Mouse (Mus musculus) bone marrow macrophage, adult 2 months (primary cell): ENCODE results near the gene Gm20661. TPM values are rescaled to one million over a fixed set of nuclear protein-coding genes. Genes with fewer than 3 reads are reported as not detected.

ENCODE experiments used
- H3K27ac ChIP-seq: 2 replicates; pipeline ENCODE4 v1.5.1; 2012; ENCODE audit warnings: low read depth, low read length; ENCODE audit not compliant: insufficient read depth
- H3K4me1 ChIP-seq: 2 replicates; pipeline ENCODE4 v1.6.1; 2012; ENCODE audit warnings: low read length; ENCODE audit not compliant: control insufficient read depth, insufficient read depth
- H3K4me3 ChIP-seq: 2 replicates; pipeline ENCODE4 v1.5.1; 2012; ENCODE audit warnings: mild to moderate bottlenecking, low read length, moderate library complexity; ENCODE audit not compliant: insufficient read depth
- CTCF ChIP-seq: IDR thresholded peaks from 2 replicates; pipeline ENCODE4 v1.5.1; 2012; ENCODE audit warnings: low read depth, mild to moderate bottlenecking, low read length, moderate library complexity
- POLR2A ChIP-seq: IDR thresholded peaks from 2 replicates; pipeline ENCODE4 v1.6.1; 2012; ENCODE audit warnings: mild to moderate bottlenecking, low read depth, low read length, borderline replicate concordance
- polyA plus RNA-seq: library from polyadenylated mRNA; stranded (reverse); fragments of >200 nt; gene quantifications from 2 replicates; pipeline ENCODE4 v1.2.4, GENCODE M21; 2012; ENCODE audit not compliant: missing spikeins, insufficient read depth, insufficient read length

The Gm20661 gene
- polyA plus RNA-seq, 1 experiment = 1.3 TPM

DNA sequence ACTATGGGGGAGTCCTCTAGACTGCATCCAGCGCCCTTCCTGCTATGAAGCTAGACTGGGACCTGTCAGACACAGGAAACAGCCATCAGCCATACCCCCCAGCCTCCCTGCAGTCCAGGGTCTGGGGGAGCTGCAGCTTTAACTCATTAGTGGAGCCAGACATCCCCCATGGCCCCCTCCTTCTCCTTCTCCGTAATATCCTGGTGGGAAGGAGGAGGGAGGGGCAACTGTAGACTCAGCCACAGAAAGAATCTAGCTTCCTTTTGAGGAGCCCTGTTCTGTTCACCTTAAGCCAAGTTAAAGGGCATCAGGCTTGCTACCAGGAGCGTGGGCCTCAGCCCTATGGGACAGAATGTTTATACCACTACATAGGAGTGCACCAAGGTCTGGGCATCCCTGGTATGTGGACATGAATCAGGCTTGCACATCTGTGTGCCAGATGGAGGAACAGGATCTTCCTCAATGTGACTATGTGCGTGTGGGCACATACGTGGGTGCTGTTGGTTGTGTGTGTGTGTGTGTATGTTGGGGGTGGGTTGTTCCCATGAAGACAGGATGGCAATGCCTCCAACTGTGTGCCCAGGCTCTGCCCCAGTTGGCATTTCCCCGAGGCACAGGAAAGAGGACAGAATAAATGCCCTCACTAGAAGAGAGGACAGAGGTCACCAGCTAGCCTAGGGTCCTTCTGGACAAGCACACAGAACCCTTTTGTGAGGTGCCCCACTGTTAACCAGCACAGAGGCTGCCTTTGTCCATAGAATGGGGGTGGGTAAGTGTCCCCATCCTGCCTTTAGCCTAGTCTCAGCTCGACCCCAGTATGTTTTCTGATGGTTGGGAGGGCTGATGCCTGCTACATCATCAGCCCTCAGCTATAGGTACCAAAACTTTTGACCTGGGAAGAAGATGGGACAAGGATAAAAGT is 913 bp upstream of the Gm20661 start:
- Histone ChIP-seq H3K4me3 (peak overlapping the region; percentile 5), H3K4me1 (peaks cover 43% of the 10 kb centered on the region), H3K27ac (peak overlapping the region; percentile 89)
- no peak for TF ChIP-seq CTCF
- no peak for TF ChIP-seq POLR2A

- TF ChIP-seq POLR2A = no peak
- no peak for TF ChIP-seq CTCF
- Histone ChIP-seq H3K27ac (peak overlapping the region; percentile 89), H3K4me3 (peak overlapping the region; percentile 86), H3K4me1 (peaks cover 50% of the 10 kb centered on the region)
Observed at GRCm38 (mm10) chr9:107983421-107983890, 598 bp downstream of the Gm20661 start.

GRCm38 (mm10) chr9:107984052-107984753 is 1.3 kb downstream of the Gm20661 start:
- Histone ChIP-seq H3K4me1 (peaks cover 50% of the 10 kb centered on the region), H3K4me3 (peak overlapping the region; percentile 86), H3K27ac (peak overlapping the region; percentile 89)
- TF ChIP-seq CTCF (no peak), POLR2A (no peak)

DNA sequence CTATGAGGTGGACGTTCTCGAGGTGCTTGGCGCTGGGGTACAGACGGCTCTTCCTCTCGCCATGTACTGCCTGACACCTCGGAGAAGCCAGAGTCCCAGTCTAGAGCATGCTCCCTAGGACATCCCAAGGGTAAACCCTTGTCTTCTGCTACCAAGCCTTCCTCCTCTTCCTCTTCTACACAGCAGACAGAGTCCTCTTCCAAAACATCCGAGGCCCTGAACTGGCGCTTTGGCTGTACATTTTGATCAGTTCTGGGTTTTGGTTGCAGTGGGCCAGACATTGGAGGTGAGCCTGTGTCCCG is 1.8 kb downstream of the Gm20661 start:
- TF ChIP-seq CTCF = no peak
- TF ChIP-seq POLR2A = no peak
- Histone ChIP-seq H3K4me3 (peak overlapping the region; percentile 86), H3K27ac (peak overlapping the region; percentile 89), H3K4me1 (peaks cover 47% of the 10 kb centered on the region)

DNA sequence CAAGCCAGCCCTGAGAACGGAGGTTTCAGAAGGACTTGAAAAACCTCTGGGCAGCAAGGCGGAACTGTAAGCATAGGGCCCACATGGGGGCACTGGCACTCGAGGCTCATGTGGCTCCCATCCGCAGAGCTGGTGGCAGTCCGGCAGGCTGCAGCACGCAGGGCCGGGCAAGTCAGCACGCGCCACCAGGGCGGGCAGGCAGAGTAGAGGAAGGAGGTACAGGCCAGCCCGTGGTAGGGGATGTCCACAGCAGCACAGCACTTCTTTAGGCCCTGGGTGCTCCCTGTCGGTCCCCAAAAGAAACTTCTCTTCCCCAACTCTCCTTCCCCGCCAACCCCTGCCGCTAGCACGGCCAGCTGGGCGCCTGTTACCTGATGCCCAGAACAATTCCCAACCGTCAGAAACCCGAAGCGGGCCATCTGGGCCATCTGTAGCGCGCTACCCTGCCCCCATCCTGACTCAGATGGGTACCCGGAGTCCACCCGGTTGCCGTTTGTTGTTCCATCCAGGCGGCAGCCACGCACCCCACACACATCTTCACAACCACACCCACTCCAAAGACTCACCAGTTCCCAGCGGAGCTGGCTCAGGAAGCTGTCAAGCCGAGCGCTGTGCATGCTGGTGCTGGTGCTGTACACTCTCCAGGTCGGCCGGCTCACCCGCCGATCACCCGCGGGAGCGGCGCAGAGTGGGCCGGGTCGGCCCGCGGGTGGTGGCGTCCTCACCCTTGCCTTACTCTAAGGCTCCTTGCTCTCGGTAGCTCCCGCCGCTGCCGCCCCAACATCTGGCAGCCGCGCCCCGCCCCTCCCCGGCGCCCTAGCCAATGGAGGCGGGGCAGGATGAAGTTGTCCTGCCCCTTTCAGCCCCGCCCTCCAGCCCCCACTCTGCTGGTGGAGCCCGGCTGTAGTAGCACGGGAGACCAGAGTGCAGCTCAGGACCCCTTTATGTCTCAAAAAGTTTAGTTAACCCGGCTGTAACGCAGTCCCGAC is 2.6 kb downstream of the Gm20661 start, which contains the start of gene Inka1:
Inka1 (minus strand) TSS at position 749 of the 989 bp plus-strand sequence.
- peaks cover 43% of the 10 kb centered on the region for H3K4me1 ChIP-seq
- peak within 1 kb of the TSS; percentile 89 for H3K27ac ChIP-seq
- H3K4me3 ChIP-seq = peak within 1 kb of the TSS; percentile 86
- TF ChIP-seq POLR2A (no peak), CTCF (no peak)

- H3K4me1 ChIP-seq = peaks cover 35% of the 10 kb centered on the region
- peak overlapping the region; percentile 86 for H3K4me3 ChIP-seq
- no peak overlapping the region for H3K27ac ChIP-seq
- TF ChIP-seq CTCF = peak; percentile 59
- TF ChIP-seq POLR2A = no peak
Observed at GRCm38 (mm10) chr9:107986376-107986775, 3.5 kb downstream of the Gm20661 start.

DNA sequence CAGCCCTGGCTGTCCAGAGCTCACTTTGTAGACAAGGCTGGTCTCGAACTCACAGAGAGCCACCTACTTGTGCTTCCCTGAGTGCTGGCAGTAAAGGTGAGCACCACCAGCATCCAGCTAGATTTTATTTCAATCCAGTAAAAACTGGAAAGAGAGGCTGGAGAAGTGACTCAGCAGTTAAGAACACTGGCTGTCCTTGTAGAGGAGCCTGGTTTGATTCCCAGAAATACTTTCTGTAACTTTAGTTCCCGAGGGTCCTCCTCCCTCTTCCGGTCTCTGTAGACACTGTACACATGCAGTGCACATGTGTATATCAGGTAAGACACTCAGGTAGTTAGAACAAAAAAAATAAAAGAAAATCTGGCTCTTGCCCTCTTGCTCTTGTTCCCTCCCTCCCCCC is 5.1 kb downstream of the Gm20661 start:
- Histone ChIP-seq H3K4me1 (peaks cover 23% of the 10 kb centered on the region), H3K27ac (no peak overlapping the region), H3K4me3 (no peak overlapping the region)
- TF ChIP-seq CTCF (no peak), POLR2A (no peak)

DNA sequence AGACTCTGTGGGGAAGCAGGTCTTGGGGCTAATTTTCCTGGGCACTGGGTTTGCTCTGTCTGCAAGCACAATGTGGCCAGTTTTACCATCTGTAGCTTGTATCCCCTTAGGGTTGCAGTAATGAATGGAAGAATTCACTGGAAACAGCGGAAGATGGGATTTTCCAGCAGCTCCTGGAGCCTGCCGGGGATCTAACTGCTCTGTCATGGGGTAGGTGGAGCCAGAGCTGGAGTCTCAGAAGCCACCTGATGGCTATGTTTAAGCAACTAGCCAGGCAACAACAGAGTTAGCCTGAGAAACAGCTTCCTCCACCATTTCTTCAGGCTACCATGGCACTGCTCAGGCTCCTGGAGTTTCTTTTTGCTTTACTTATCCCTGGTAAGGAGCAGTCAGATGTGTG is 9.3 kb downstream of the Gm20661 start, which contains the start of gene Cdhr4:
Cdhr4 (plus strand) TSS at position 301 of the 400 bp plus-strand sequence.
- TF ChIP-seq CTCF (no peak), POLR2A (no peak)
- Histone ChIP-seq H3K4me1 (peaks cover 21% of the 10 kb centered on the region), H3K4me3 (no peak within 1 kb of the TSS), H3K27ac (no peak within 1 kb of the TSS)

DNA sequence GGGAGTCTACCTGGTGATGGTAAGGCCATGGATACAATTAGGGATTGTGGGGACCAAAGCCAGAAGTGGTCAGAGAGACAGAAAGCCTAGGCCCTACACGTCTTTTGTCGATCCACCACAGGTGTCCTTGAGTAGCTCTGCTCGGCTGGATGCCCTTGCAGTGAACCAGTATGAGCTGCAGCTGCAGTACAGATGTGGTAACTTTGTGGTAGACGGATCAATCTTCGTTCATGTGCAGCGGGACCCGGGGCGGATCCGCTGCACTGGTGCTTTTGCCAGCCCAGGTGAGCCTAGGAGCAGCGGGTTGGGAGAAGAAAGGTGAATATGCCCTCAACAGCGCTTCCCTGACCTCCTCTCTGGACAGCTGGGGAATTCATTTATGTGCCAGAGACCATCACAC is 10.2 kb downstream of the Gm20661 start:
- Histone ChIP-seq H3K27ac (no peak overlapping the region), H3K4me1 (peaks cover 23% of the 10 kb centered on the region), H3K4me3 (no peak overlapping the region)
- TF ChIP-seq POLR2A (no peak), CTCF (no peak)
